Mouse (Mus musculus) R1 (cell line): Measurements from ENCODE around the gene St3gal6.

Experiments used
- DNase-seq: peaks from one replicate; pipeline ENCODE4 v3.0.0-alpha.2; 2018; ENCODE audit warnings: low read depth, low spot score

Gene St3gal6

DNA sequence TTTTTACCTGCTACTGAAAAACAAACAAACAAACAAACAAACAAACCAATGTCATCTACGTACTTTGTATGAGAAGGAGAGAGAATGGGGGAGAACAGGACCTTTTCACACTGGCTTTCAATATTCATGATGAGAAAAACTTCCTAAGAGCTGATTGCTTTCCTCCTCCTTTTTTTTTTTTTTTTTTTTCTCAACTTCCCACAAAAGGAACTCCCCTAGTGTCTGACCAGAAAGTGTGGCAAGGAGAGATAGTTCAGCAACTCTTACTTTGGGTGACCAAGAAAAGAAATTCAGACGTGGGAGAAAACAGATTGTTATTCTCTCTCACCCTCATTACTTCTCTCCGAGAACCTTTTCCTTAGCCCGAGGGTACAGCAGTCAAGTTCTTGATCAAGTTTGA, 2.9 kb downstream of the St3gal6 start:
- DNase-seq: no peak

- no peak for DNase-seq
These were observed 3.6 kb downstream of the St3gal6 start for GRCm38 (mm10) chr16:58520457-58520856.

GRCm38 (mm10) chr16:58519650-58520073, 4.4 kb downstream of the St3gal6 start:
- DNase-seq: no peak

- DNase-seq: no peak
These were observed 6.9 kb downstream of the St3gal6 start for GRCm38 (mm10) chr16:58516960-58517798.

GRCm38 (mm10) chr16:58516161-58516560, 7.9 kb downstream of the St3gal6 start:
- no peak for DNase-seq

DNA sequence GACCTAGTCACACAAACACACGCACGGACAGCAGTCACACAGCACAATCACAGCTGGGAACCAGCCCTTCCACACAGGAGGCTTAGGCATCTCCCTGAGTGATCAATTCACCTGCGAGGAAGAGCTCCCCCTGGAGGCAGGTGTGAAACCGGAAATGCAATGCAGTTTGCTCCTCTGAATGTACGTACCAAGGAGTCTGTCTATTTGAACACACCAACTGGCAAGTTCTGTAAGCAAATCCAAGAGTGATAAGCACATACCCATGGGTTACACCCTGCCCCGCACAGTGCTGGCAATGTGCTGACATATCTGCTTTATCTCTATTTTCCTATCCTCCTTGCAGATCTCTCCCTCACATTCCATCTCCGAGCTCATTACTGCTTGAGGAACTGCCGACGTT, 9.5 kb downstream of the St3gal6 start:
- peak; percentile 77 for DNase-seq

DNA sequence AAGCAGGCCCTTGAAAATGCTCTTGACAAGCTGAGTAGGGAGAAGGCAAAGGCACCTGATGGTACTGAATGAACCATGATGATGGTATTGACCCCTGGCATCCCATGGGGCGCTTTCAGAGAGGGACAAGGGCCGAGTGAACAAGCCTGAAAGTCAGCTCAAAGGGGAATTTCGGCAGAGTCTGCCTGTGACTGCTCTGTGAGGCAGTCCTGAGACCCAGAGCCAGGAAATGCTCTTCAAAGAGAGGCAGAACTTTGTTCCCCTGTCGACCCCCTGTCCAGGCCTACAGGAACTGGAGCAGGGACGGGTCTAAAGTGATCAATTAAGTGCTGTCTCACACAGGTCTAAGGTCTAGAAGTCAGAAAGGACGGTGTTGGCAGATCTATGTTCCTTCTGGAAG, 10.3 kb downstream of the St3gal6 start:
- DNase-seq: no peak

DNA sequence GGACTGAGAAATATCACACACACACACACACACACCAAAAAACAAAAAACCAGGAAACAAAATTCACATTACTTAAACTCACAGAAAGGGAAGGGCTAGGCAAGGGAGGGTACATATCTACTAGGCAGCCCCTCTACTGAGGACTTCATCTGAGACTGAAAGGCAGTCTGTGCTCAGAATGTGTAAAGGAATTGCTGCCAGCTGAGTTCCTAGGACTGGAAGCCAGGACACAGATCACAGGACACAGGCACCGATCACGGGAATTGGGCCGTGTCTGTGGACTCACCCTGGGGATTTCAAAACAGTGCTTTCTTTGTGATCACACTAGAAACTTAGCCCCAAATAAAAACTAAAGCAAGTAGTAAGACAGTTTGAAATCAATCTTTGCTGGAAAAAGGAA, 11.2 kb downstream of the St3gal6 start:
- DNase-seq: no peak

GRCm38 (mm10) chr16:58512181-58512761, 11.8 kb downstream of the St3gal6 start:
- DNase-seq: peak; percentile 24

DNA sequence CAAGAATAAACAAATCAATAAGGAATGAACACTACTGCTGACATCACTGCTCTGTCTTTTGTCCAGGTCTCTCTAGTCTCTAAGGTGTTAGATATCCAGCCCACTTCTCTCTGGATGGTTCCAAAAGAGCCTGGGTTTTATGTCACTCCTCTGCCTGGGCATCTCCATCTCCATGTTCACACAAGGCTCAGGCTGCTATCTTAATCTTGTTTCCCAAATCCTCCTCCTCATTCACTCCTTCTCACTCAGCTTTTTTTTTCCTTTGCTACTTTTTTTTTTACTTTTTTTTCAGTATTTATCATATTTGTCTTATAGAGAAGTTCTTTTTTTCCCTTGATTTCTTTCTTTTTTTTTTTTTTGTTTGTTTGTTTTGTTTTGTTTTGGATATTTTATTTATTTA, 19.1 kb downstream of the St3gal6 start:
- no peak for DNase-seq

- DNase-seq: no peak
These were observed 21.5 kb downstream of the St3gal6 start for GRCm38 (mm10) chr16:58502566-58502965.

DNA sequence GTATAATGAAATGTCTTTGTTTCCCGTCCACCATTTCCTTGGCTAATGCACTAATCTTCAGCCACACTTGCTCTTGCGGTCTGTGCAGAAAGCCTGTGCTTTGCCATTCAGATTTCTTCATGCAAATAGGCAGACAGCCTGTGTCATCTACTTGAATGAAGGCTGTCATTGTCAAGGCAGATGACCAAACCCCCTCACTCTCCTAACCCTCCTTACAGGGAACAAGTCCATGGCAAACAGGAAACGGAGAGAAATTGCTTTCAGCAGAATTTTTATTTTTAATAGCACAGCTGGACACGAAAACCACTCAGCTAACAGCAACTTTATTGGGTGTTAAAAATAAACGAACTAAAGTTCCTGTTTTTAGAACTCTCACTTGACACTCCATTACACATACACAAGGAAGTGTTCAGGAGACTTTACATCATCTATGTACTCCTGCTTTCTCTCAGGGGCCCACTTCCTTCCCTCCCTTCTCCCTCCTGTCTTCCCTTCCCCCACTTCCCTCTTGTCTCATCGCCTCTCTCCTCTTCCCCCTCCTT, 22.2 kb downstream of the St3gal6 start:
- no peak for DNase-seq

DNA sequence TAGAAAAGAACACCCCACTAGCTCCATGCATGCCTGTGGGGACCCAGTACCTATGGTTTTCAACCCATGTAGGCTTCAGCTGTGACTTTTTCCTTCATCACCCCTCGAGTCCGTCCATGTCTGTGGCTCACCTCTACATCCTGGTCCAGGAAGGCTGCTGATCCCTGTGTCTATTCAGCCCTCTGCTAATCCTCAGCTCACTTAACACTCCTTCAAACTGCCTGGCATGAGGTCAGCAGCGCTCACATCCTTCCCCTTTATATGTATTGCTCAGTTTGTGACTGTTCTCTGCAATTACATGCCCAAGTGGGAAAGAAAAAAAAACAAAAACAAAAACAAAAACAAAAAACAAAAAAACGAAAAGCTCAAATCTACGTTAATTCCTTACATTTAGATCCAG, 24.4 kb downstream of the St3gal6 start:
- DNase-seq: no peak

GRCm38 (mm10) chr16:58499172-58499584, 24.9 kb downstream of the St3gal6 start:
- no peak for DNase-seq

DNA sequence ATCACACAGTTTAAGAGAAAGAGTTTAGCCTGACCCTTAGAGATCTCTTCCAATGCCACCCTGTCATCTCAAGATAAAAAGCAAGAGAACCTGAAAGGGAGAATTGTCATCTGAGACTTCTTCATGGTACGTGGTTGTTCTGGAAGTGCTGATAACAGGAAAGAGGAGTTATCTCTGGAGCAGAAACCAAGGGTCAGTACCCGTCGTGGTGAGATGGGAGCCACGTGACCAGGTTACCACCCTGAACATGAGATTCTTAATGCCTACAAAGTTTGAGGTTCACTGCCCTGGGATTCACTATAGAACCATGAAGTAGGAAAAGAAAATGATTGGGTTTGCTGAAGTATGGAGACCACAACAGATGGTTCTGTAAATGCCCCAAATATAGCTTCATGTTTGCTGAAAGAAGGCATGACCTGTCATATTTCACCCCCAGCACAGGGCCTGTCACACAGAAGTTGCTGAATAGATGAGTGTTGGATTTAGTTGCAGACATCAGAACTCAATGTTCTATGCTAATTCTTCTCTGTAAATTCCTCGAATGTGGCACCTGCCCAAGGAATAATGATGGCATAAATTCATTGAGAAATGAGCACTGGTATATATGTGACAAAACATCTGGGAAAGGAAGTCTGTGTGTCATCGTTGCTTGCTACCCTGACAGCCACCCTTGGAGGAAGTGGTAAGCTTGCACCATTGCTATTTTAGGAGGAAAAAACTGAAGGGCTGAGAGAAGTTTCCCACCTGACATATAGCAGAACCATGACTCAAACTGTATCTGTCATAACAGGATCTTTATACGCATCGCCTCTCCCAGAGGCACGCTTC, 25.9 kb downstream of the St3gal6 start:
- DNase-seq: no peak

GRCm38 (mm10) chr16:58496791-58497190, 27.3 kb downstream of the St3gal6 start:
- DNase-seq: no peak

GRCm38 (mm10) chr16:58487861-58488260, 36.2 kb downstream of the St3gal6 start:
- DNase-seq: no peak

- DNase-seq: no peak
These were observed 41.7 kb downstream of the St3gal6 start for GRCm38 (mm10) chr16:58482296-58482695.

GRCm38 (mm10) chr16:58481906-58482270, 42.2 kb downstream of the St3gal6 start:
- DNase-seq: no peak

DNA sequence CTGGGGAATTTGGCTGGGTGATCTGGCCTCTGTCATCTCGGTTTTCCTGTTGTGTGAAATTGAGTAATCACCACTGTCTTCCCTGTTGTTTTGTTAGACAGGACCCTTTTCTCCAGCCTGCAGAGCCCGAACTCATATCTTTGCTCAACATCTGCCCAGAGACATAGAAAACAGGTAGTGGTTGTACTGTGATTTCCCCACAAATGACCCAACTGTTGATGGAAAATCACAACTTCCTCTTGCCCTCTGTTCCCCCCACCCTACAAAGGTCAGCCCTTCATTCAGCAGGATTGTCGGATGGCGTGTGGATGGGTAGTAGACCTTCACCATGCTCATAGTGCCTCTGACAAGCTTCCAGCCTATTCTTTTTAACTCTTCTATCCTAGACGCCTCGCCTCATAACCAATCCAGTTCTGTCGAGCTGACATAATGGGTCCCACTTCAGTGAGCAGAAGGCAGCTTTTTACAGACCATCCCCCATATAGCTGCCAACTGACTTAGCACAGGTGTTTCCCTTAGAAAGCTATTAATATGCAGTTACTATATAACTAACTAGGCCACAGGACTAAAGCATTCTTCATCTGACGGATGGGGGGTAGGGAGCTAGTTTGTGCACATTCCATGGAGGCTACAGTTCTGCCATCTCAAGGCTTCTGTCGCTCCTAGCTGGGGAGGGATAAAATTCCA, 42.7 kb downstream of the St3gal6 start:
- DNase-seq: no peak

DNA sequence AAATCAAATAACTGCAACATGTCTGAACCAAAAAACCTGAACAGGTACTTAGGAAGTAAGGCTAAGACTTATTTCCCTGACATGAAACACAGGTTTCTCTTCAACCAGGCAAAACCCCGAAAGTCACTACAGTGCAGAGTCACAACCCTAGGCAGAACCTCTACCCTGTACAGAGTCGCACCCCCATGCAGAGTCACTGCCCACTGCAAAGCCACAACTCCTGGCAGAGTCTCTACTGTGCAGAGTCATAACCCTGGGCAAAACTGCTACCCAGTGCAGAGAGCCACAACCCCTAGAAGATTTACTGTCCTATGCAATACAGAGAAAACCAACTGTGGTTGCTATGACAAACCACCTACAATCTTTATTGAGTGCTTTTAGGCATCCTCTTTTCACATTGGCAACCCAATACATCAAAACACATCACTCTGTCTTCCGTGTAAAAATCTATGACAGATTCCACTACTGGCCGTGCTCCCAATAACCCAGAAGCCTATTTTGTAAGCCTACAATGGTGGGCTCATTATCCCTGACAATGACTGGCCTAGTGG, 44.1 kb downstream of the St3gal6 start:
- no peak for DNase-seq
